Mouse (Mus musculus): ENCODE measurements around the gene Gtf3c2. TPM values are rescaled to one million over a fixed set of nuclear protein-coding genes. Genes with fewer than 3 reads are reported as not detected.

The Gtf3c2 gene
- polyA plus RNA-seq, 1 experiment from 2014 or later = 78.6 TPM

- DNase-seq (no peak), ATAC-seq (ENCODE audit: insufficient read depth) (no peak)
- Histone ChIP-seq H3K27me3 (ENCODE audit: insufficient read depth, low read length) (no peaks in the 10 kb centered on the region), H3K4me1 (ENCODE audit: insufficient read depth) (peaks cover 7% of the 10 kb centered on the region; the same call in 1 of the 2 replicates), H3K9me3 (ENCODE audit: low read depth, low read length) (peaks cover 6% of the 10 kb centered on the region; the same call in 1 of the 2 replicates), H3K9ac (no peak overlapping the region), H3K27ac (ENCODE audit: low read depth) (no peak overlapping the region), H3K4me3 (ENCODE audit: low read depth, low read length) (no peak overlapping the region), H3K36me3 (ENCODE audit: insufficient read depth) (peaks cover 75% of the 10 kb centered on the region), H3K4me2 (no peak overlapping the region)
- TF ChIP-seq CTCF (IDR thresholded peaks at IDR 0.05; ENCODE audit: low read depth) = no peak
- WGBS = 76% methylated on average over 9 of the region's 9 CpGs
Measured at GRCm38 (mm10) chr5:31198170-31198569, 18.2 kb upstream of the Gtf3c2 start.

GRCm38 (mm10) chr5:31197072-31197471 is 17.1 kb upstream of the Gtf3c2 start:
- Histone ChIP-seq H3K4me3 (ENCODE audit: low read depth, low read length) (no peak overlapping the region), H3K36me3 (ENCODE audit: insufficient read depth) (peaks cover 69% of the 10 kb centered on the region), H3K9ac (no peak overlapping the region), H3K4me1 (ENCODE audit: insufficient read depth) (peaks cover 5% of the 10 kb centered on the region; the same call in 1 of the 2 replicates), H3K27ac (ENCODE audit: low read depth) (no peak overlapping the region), H3K9me3 (ENCODE audit: low read depth, low read length) (peaks cover 6% of the 10 kb centered on the region; the same call in 1 of the 2 replicates), H3K4me2 (no peak overlapping the region), H3K27me3 (ENCODE audit: insufficient read depth, low read length) (no peaks in the 10 kb centered on the region)
- TF ChIP-seq CTCF (IDR thresholded peaks at IDR 0.05; ENCODE audit: low read depth) = no peak
- WGBS = 90% methylated on average over 12 of the region's 12 CpGs
- DNase-seq (no peak), ATAC-seq (ENCODE audit: insufficient read depth) (no peak)

GRCm38 (mm10) chr5:31196207-31196606 is 16.3 kb upstream of the Gtf3c2 start:
- H3K4me3 ChIP-seq (ENCODE audit: low read depth, low read length) = no peak overlapping the region
- no peak for DNase-seq
- WGBS = 90% methylated on average over 10 of the region's 10 CpGs
- peaks cover 8% of the 10 kb centered on the region; the same call in 1 of the 2 replicates for H3K4me1 ChIP-seq (ENCODE audit: insufficient read depth)
- no peak overlapping the region for H3K4me2 ChIP-seq
- no peak for TF ChIP-seq CTCF (IDR thresholded peaks at IDR 0.05; ENCODE audit: low read depth)
- no peak overlapping the region for H3K9ac ChIP-seq
- no peak overlapping the region for H3K27ac ChIP-seq (ENCODE audit: low read depth)
- H3K9me3 ChIP-seq (ENCODE audit: low read depth, low read length) = peaks cover 6% of the 10 kb centered on the region; the same call in 1 of the 2 replicates
- ATAC-seq (ENCODE audit: insufficient read depth) = no peak
- H3K27me3 ChIP-seq (ENCODE audit: insufficient read depth, low read length) = no peaks in the 10 kb centered on the region
- peaks cover 69% of the 10 kb centered on the region for H3K36me3 ChIP-seq (ENCODE audit: insufficient read depth)

- Histone ChIP-seq H3K27ac (ENCODE audit: low read depth) (no peak overlapping the region), H3K4me2 (no peak overlapping the region), H3K4me3 (ENCODE audit: low read depth, low read length) (no peak overlapping the region), H3K9ac (no peak overlapping the region), H3K9me3 (ENCODE audit: low read depth, low read length) (peaks cover 6% of the 10 kb centered on the region; the same call in 1 of the 2 replicates), H3K27me3 (ENCODE audit: insufficient read depth, low read length) (no peaks in the 10 kb centered on the region), H3K36me3 (ENCODE audit: insufficient read depth) (peaks cover 69% of the 10 kb centered on the region), H3K4me1 (ENCODE audit: insufficient read depth) (peaks cover 8% of the 10 kb centered on the region; the same call in 1 of the 2 replicates)
- DNase-seq (no peak), ATAC-seq (ENCODE audit: insufficient read depth) (no peak)
- TF ChIP-seq CTCF (IDR thresholded peaks at IDR 0.05; ENCODE audit: low read depth) = no peak
- WGBS = 89% methylated on average over 4 of the region's 4 CpGs
Measured at GRCm38 (mm10) chr5:31195671-31196070, 15.7 kb upstream of the Gtf3c2 start.

GRCm38 (mm10) chr5:31194486-31195485 is 14.8 kb upstream of the Gtf3c2 start:
- Histone ChIP-seq H3K36me3 (ENCODE audit: insufficient read depth) (peaks cover 69% of the 10 kb centered on the region), H3K4me1 (ENCODE audit: insufficient read depth) (peaks cover 8% of the 10 kb centered on the region; the same call in 1 of the 2 replicates), H3K9me3 (ENCODE audit: low read depth, low read length) (no peaks in the 10 kb centered on the region), H3K4me2 (peak overlapping the region; percentile 80), H3K4me3 (ENCODE audit: low read depth, low read length) (peak overlapping the region; percentile 84), H3K9ac (peak overlapping the region; percentile 88; the same call in 1 of the 2 replicates), H3K27ac (ENCODE audit: low read depth) (no peak overlapping the region), H3K27me3 (ENCODE audit: insufficient read depth, low read length) (no peaks in the 10 kb centered on the region)
- ATAC-seq (ENCODE audit: insufficient read depth) (no peak), DNase-seq (no peak)
- no peak for TF ChIP-seq CTCF (IDR thresholded peaks at IDR 0.05; ENCODE audit: low read depth)
- 87% methylated on average over 16 of the region's 16 CpGs for WGBS

- Histone ChIP-seq H3K27me3 (ENCODE audit: insufficient read depth, low read length) (no peaks in the 10 kb centered on the region), H3K4me2 (peak overlapping the region; percentile 80), H3K9ac (peak overlapping the region; percentile 88), H3K4me1 (ENCODE audit: insufficient read depth) (peaks cover 8% of the 10 kb centered on the region; the same call in 1 of the 2 replicates), H3K27ac (ENCODE audit: low read depth) (peak overlapping the region; percentile 87), H3K36me3 (ENCODE audit: insufficient read depth) (peaks cover 66% of the 10 kb centered on the region), H3K9me3 (ENCODE audit: low read depth, low read length) (no peaks in the 10 kb centered on the region), H3K4me3 (ENCODE audit: low read depth, low read length) (peak overlapping the region; percentile 84)
- no peak for ATAC-seq (ENCODE audit: insufficient read depth)
- 9% methylated on average over 25 of the region's 25 CpGs for WGBS
- peak; percentile 38 for DNase-seq
- no peak for TF ChIP-seq CTCF (IDR thresholded peaks at IDR 0.05; ENCODE audit: low read depth)
Measured at GRCm38 (mm10) chr5:31193631-31194281, 13.8 kb upstream of the Gtf3c2 start.
